Mouse (Mus musculus): Measurements from ENCODE around the gene Pygm. TPM values are rescaled to one million over a fixed set of nuclear protein-coding genes. Genes with fewer than 3 reads are reported as not detected.

Gene Pygm
- polyA plus RNA-seq, 1 experiment from 2014 or later = 3.4 TPM

DNA sequence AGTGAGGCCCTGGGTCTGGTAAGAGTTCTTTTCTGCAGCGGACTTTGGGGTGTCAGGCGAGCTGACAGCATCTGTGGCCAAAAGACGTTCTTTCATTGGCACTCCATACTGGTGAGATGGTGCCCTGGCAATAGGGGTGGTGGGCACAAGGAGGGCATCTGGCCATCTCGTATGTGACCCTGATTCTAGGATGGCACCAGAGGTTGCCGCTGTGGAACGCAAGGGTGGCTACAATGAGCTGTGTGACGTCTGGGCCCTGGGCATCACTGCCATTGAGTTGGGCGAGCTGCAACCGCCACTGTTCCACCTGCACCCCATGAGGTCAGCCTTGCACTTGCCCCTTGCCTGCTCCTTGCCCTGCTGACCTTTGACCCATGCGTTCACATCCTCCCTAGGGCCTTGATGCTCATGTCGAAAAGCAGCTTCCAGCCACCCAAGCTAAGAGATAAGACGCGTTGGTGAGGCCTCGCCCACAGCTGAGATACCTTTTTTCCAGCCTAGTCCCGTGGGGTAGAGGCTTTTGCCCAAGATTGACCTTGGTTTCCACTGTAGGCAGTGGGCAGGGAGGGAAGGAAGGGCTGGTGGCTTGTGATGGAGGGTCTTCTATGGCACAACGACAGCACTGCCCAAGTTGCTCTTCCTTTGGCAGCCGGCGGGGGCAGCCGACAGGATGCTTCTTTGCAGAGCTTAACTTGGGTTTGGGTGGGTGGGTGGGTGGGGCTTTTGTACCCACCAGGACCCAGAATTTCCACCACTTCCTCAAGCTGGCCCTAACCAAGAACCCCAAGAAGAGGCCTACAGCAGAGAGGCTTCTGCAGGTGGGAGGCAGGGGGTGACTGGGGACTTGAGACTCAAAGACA is 40.9 kb upstream of the Pygm start:
- H3K4me1 ChIP-seq = peaks cover 12% of the 10 kb centered on the region
- no peak for ATAC-seq (replicated peaks)
- peaks cover 68% of the 10 kb centered on the region for H3K36me3 ChIP-seq
- no peak overlapping the region for H3K27ac ChIP-seq (replicated peaks)
- no peak overlapping the region for H3K4me2 ChIP-seq (replicated peaks)
- H3K9me3 ChIP-seq = no peaks in the 10 kb centered on the region
- H3K9ac ChIP-seq (replicated peaks) = no peak overlapping the region
- H3K27me3 ChIP-seq = no peaks in the 10 kb centered on the region
- 86% methylated on average over 19 of the region's 19 CpGs for WGBS
- no peak overlapping the region for H3K4me3 ChIP-seq

DNA sequence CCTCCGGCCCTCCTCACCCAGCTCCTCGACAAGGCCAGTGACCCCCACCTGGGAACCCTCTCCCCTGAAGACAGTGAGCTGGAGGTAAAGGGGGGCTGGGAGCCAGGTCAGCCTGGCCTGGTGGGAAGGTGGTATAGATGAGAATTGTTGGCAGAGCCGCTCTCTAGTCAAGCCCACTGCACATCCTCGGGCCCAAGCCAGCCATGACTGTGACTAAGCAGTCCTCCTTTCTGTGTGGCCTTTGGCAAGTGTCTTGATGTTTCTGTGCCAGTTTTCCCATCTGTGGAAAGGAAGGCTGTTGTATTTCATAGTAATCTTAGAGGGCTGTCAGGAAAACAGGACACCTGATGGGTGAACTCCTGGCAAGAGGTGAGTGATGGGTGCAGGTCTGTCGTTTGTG is 40.2 kb upstream of the Pygm start:
- Histone ChIP-seq H3K4me1 (peaks cover 12% of the 10 kb centered on the region), H3K27ac (replicated peaks) (no peak overlapping the region), H3K9me3 (no peaks in the 10 kb centered on the region), H3K4me3 (no peak overlapping the region), H3K27me3 (no peaks in the 10 kb centered on the region), H3K4me2 (replicated peaks) (no peak overlapping the region), H3K36me3 (peaks cover 62% of the 10 kb centered on the region), H3K9ac (replicated peaks) (no peak overlapping the region)
- 91% methylated on average over 5 of the region's 5 CpGs for WGBS
- no peak for ATAC-seq (replicated peaks)

DNA sequence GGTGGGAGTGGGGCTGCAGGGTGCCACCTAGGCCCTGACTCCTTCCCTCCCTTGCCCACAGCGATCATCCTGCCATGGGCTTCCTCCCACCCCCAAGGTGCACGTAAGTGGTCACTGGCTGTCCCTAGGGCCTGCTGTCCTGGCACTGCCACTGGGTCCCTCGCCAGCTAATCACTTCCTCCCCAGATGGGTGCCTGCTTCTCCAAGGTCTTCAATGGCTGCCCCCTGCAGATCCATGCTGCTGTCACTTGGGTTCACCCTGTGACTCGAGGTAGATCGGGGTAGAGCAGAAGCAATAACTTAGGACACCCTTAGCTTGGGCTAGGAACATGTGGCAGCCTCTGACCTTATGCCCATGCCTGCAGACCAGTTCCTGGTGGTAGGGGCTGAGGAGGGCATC is 38.2 kb upstream of the Pygm start:
- peaks cover 50% of the 10 kb centered on the region for H3K36me3 ChIP-seq
- WGBS = 90% methylated on average over 5 of the region's 5 CpGs

DNA sequence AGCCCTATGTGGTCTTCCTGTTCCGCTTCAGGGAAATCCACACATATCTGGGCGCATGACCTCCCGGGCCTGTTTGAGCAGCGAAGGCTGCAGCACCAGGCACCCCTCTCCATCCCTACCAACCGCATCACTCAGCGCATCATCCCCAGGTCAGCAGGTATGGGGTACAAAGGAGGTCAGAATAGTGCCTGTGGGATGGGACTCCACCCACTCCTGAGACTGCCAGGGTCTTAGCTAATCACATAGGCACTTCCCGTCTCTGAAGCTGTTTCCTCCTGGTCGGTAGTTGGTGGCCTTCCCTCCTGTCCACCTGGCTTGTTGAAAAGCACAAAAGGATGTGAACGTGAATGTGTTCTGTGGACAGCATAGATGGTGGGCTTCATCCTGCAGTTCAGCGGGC is 37.5 kb upstream of the Pygm start:
- ATAC-seq (replicated peaks) = no peak
- H3K27ac ChIP-seq (replicated peaks) = no peak overlapping the region
- no peaks in the 10 kb centered on the region for H3K4me1 ChIP-seq
- WGBS = 84% methylated on average over 10 of the region's 10 CpGs
- no peak overlapping the region for H3K9ac ChIP-seq (replicated peaks)
- H3K4me3 ChIP-seq = no peak overlapping the region
- H3K27me3 ChIP-seq = no peaks in the 10 kb centered on the region
- peaks cover 50% of the 10 kb centered on the region for H3K36me3 ChIP-seq
- H3K4me2 ChIP-seq (replicated peaks) = no peak overlapping the region
- H3K9me3 ChIP-seq = no peaks in the 10 kb centered on the region

More for the DNA sequence above, 38.2 kb upstream of the Pygm start:
- ATAC-seq (replicated peaks) = no peak
- no peaks in the 10 kb centered on the region for H3K27me3 ChIP-seq
- H3K9ac ChIP-seq (replicated peaks) = no peak overlapping the region
- no peak overlapping the region for H3K4me3 ChIP-seq
- H3K4me2 ChIP-seq (replicated peaks) = no peak overlapping the region
- H3K27ac ChIP-seq (replicated peaks) = no peak overlapping the region
- no peaks in the 10 kb centered on the region for H3K9me3 ChIP-seq
- H3K4me1 ChIP-seq = peaks cover 5% of the 10 kb centered on the region

DNA sequence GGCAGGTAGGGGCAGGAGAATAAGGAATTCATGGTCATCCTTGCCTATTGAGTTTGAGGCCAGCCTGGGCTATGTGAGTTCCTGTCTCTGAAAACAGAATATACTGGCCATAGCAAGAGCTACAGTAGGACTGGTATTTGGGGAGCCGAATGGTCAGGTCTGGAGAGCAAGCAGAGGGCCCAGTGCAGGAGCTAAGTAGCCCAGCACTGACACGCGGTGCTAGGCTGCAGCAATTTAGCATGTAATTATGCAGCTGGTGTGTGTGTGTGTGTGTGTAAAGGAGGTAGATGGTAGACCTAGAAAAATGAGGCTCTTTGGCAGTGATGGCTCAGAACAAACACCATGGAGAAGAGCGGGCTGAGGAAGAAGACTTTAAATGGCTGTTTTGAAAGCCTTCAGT is 36.6 kb upstream of the Pygm start:
- no peaks in the 10 kb centered on the region for H3K27me3 ChIP-seq
- H3K4me3 ChIP-seq = no peak overlapping the region
- H3K36me3 ChIP-seq = peaks cover 47% of the 10 kb centered on the region
- no peak overlapping the region for H3K27ac ChIP-seq (replicated peaks)
- no peak for ATAC-seq (replicated peaks)
- no peaks in the 10 kb centered on the region for H3K4me1 ChIP-seq
- 91% methylated on average over 4 of the region's 4 CpGs for WGBS
- H3K4me2 ChIP-seq (replicated peaks) = no peak overlapping the region
- no peak overlapping the region for H3K9ac ChIP-seq (replicated peaks)
- H3K9me3 ChIP-seq = no peaks in the 10 kb centered on the region

DNA sequence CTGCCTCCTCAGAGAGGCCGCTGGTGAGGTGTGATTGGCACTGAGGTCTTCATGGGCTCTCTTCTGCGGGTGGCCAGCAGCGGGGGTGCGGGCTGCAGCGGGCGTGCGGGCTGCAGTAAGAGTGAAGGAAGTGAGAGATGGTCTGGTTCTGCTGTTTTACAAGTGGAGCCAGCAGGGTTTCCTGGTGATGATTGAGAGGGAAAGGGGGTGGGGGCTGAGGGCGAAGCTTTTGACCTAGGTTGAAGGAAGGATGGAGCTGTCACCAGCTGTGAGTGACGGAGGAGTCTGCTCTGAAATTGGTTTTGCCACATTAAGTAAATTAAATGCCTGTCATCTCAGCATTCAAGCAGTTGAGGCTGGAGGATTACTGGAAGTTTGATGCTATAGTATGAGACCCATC is 35.5 kb upstream of the Pygm start:
- no peak overlapping the region for H3K4me2 ChIP-seq (replicated peaks)
- no peak overlapping the region for H3K27ac ChIP-seq (replicated peaks)
- WGBS = 85% methylated on average over 9 of the region's 9 CpGs
- H3K4me3 ChIP-seq = no peak overlapping the region
- H3K9ac ChIP-seq (replicated peaks) = no peak overlapping the region
- peaks cover 49% of the 10 kb centered on the region for H3K36me3 ChIP-seq
- ATAC-seq (replicated peaks) = no peak
- H3K9me3 ChIP-seq = no peaks in the 10 kb centered on the region
- no peaks in the 10 kb centered on the region for H3K27me3 ChIP-seq
- H3K4me1 ChIP-seq = no peaks in the 10 kb centered on the region

DNA sequence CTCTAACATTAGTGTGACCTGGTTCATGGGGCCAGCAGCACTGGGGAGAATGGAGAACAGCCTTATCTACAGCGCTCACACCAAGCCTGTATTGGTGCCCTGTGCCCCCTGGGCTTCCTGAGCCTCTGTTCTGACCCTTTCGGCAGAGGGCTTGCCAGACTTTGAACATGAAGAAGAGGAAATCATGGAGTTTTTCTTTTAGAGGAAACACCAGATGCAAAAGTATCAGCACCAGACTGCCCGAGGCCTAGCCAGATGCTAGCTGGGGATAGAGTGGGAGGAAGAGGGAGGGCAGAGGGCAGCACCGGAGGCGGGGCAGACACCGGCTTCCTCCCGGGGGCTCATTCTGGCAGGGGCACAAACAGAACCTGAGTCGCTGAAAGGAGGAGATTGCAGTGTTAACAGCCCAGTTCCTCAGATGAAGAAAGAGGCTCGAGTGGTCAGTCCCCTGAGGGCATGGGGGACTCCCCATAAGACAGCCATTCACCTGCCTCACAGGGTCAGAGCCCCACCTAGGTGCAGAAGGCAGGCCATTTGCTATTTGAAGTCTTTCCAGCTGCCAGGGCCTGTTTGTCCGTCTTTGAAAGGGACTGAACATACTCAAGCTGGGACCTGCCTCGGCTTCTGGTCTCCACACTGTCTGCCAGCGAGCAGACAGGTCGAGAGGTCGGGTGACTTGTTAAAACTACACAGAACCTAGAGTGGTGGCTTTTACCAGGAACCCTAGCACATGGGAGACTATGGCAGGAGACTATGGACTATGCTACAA is 34.8 kb upstream of the Pygm start:
- Histone ChIP-seq H3K9ac (replicated peaks) (no peak overlapping the region), H3K4me2 (replicated peaks) (no peak overlapping the region), H3K27ac (replicated peaks) (no peak overlapping the region), H3K36me3 (peaks cover 49% of the 10 kb centered on the region), H3K9me3 (no peaks in the 10 kb centered on the region), H3K4me3 (no peak overlapping the region), H3K4me1 (no peaks in the 10 kb centered on the region), H3K27me3 (no peaks in the 10 kb centered on the region)
- ATAC-seq (replicated peaks) = no peak
- WGBS = 62% methylated on average over 14 of the region's 14 CpGs

DNA sequence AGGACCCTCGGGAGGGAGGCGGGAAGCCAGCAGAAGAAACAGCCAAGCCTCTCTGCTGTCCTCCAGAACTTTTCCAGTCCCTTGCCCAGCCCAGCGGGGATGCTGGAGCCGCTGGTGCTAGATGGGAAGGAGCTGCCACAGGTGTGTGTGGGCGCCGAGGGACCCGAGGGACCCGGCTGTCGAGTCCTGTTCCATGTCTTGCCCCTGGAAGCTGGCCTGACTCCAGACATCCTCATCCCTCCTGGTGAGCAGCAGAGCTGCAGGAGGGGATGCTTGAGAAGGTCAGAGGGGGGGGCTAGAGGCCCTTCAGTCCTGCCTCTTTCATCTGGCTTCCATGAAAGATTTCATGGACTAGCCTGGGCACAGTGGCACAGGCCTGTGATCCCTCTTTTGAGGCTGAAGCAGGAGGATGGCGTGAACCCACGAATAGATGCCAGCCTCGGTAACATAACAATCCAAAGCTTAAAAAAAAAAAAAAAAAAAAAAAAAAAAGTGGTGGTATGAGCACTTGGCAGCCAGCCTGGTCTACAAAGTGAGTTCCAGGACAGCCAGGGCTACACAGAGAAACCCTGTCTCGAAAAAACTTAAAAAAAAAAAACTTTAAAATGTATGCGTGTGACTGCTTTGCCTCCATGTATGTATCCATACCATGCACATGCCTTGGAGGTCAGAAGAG is 32.6 kb upstream of the Pygm start:
- 58% methylated on average over 14 of the region's 14 CpGs for WGBS
- H3K4me3 ChIP-seq = no peak overlapping the region
- ATAC-seq (replicated peaks) = no peak
- H3K4me1 ChIP-seq = no peaks in the 10 kb centered on the region
- H3K36me3 ChIP-seq = peaks cover 32% of the 10 kb centered on the region
- H3K27me3 ChIP-seq = no peaks in the 10 kb centered on the region
- H3K4me2 ChIP-seq (replicated peaks) = no peak overlapping the region
- no peak overlapping the region for H3K9ac ChIP-seq (replicated peaks)
- H3K9me3 ChIP-seq = no peaks in the 10 kb centered on the region
- no peak overlapping the region for H3K27ac ChIP-seq (replicated peaks)

DNA sequence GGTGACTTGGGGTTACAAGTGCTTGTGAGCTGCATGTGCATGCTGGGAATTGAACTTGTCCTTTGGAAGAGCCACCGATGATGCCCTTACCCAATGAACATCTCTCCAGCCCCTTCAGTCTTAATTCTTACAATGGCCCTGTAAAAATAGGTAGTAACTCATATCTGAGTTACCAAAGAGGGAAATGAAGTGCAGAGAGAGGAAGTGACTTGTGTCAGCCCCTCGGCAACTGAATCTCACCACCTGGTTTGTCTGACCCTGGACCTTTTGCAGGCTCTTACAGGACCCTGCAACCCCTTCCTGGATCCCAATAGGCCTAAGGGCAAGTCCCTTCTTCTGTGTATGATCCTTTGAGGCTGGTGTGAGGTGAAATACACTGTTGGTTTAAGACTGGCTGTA is 32.1 kb upstream of the Pygm start:
- Histone ChIP-seq H3K9me3 (no peaks in the 10 kb centered on the region), H3K9ac (replicated peaks) (no peak overlapping the region), H3K27me3 (no peaks in the 10 kb centered on the region), H3K4me3 (no peak overlapping the region), H3K27ac (replicated peaks) (no peak overlapping the region), H3K36me3 (peaks cover 26% of the 10 kb centered on the region), H3K4me2 (replicated peaks) (no peak overlapping the region), H3K4me1 (no peaks in the 10 kb centered on the region)
- 89% methylated on average over 2 of the region's 2 CpGs for WGBS
- ATAC-seq (replicated peaks) = no peak

DNA sequence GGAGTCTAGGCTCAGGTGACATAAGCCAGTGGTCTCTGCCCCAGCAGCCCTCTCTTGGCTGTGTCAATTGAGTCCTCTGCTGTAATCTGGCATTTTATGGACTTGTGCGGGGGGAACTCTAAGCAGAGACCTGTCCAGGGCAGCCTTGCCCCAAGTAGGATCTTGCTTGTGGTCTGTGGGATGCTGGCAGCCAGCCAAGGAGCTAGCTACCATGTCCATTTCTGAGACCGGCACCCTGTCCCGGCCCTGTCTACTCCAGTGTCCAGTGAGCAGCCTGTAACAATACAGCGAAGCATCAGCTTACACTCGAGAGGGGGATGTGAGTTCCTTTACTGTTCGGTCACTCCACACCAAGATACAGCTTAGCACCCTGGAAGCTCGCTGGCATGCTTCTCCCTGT is 30.2 kb upstream of the Pygm start:
- no peak overlapping the region for H3K4me2 ChIP-seq (replicated peaks)
- peaks cover 17% of the 10 kb centered on the region for H3K36me3 ChIP-seq
- ATAC-seq (replicated peaks) = no peak
- no peak overlapping the region for H3K27ac ChIP-seq (replicated peaks)
- no peaks in the 10 kb centered on the region for H3K4me1 ChIP-seq
- no peak overlapping the region for H3K9ac ChIP-seq (replicated peaks)
- WGBS = 80% methylated on average over 7 of the region's 7 CpGs
- no peaks in the 10 kb centered on the region for H3K27me3 ChIP-seq
- H3K4me3 ChIP-seq = no peak overlapping the region
- no peaks in the 10 kb centered on the region for H3K9me3 ChIP-seq

DNA sequence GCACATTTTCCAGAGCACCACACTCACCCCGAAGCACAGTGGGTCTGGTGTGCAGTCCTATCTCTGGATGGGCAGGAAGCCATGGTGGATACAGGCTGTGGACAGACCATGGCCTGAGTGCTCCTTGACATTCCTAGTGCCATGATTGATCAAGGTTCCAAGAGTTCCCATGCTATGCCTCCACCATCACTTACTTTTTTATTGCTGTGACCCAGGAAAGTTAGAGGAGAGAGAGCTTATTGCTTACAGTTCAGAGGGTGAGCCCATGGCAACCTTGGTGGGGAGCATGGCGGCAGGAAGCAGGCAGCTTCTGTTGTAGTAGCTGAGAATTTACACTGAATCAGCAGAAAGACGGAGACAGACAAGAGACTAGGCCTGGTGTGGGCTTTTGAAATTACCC is 22.9 kb upstream of the Pygm start:
- Histone ChIP-seq H3K27me3 (no peaks in the 10 kb centered on the region), H3K27ac (replicated peaks) (no peak overlapping the region), H3K4me2 (replicated peaks) (no peak overlapping the region), H3K36me3 (peaks cover 9% of the 10 kb centered on the region), H3K4me1 (peaks cover 25% of the 10 kb centered on the region), H3K9ac (replicated peaks) (no peak overlapping the region), H3K4me3 (no peak overlapping the region), H3K9me3 (no peaks in the 10 kb centered on the region)
- WGBS = 96% methylated on average over 3 of the region's 3 CpGs
- no peak for ATAC-seq (replicated peaks)

DNA sequence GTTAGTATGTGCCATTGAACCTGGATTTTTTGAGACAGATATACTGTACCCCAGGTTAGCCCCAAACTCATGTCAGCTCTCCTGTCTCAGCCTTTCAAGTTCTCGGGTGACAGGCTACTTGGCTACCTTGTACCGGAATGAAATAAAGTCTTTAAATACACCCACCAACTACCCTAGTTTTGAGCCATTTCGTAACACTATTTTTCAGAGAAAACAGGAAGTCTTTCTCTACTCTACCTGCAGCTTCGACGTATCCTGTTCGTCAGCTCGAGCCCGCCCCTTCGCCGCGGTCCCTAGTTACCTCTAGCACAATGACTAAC is 21.1 kb upstream of the Pygm start:
- WGBS = under 1% methylated on average over 11 of the region's 11 CpGs

More for the DNA sequence above, 21.1 kb upstream of the Pygm start:
- H3K9ac ChIP-seq (replicated peaks) = peak overlapping the region; percentile 42
- H3K4me2 ChIP-seq (replicated peaks) = peak overlapping the region; percentile 53
- H3K27ac ChIP-seq (replicated peaks) = peak overlapping the region; percentile 98
- no peaks in the 10 kb centered on the region for H3K27me3 ChIP-seq
- H3K4me1 ChIP-seq = peaks cover 38% of the 10 kb centered on the region
- H3K9me3 ChIP-seq = no peaks in the 10 kb centered on the region
- peak overlapping the region; percentile 90 for H3K4me3 ChIP-seq
- H3K36me3 ChIP-seq = peaks cover 27% of the 10 kb centered on the region
- ATAC-seq (replicated peaks) = no peak

Data from forebrain, embryonic 15.5 days (tissue).